Mouse (Mus musculus): ENCODE data around the gene Dstyk.

GRCm38 (mm10) chr1:132506058-132506457 lies 88.7 kb downstream of the Dstyk start, which contains the start of gene Tmem81:
- TF ChIP-seq CTCF (IDR thresholded peaks at IDR 0.05; ENCODE audit: borderline replicate concordance, insufficient read depth, low read length), result no peak
- no peak for TF ChIP-seq POLR2A (IDR thresholded peaks at IDR 0.05; ENCODE audit: low read depth, low read length)

All from embryonic fibroblast, embryonic 13.5 days (primary cell).